Comparison of ENCODE assay signal across 16 mouse cellular contexts in the genomic region with DNA sequence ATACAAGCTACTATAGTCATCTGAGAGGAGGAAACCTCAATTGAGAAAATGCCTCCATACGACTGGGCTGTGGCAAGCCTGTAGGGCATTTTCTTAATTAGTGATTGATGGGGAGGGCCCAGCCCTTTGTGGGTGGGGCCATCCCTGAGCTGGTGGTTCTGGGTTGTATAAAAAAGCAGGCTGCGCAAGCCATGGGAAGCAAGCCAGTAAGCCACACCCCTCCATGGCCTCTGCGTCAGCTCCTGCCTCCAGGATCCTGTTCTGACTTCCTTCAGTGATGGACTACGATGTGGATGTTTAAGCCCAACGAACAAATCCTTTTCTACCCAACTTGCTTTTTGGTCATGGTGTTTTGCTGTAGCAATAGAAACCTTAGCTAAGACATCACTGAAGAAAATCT. TPM values are rescaled to one million over a fixed set of nuclear protein-coding genes. Genes with fewer than 3 reads are reported as not detected.
DNase-seq lines count a peak whose midpoint lies in the region; ATAC-seq and TF ChIP-seq lines count a peak whose summit lies in the region.
"Had no signal": no experiment of that assay in that cellular context is flagged by ENCODE, and none has a peak within 500 bp of the region (broad histone marks: within the 10 kb centered on the region; RNA-seq: fewer than 3 reads in every experiment).

No protein-coding gene starts in this region.

- H3K9ac ChIP-seq in kidney, embryonic 15.5 days: no peak overlapping the region
- H3K9ac ChIP-seq in lung, postnatal 0 days (replicated peaks; ENCODE audit: low read depth): no peak overlapping the region
- no peak overlapping the region for H3K9ac ChIP-seq in intestine, embryonic 15.5 days
- no peak overlapping the region for H3K9ac ChIP-seq in hindbrain, embryonic 11.5 days (ENCODE audit: low read depth, low read length)
- H3K9ac ChIP-seq: forebrain, postnatal 0 days; heart, embryonic 13.5 days; liver, embryonic 13.5 days had no signal

- TF ChIP-seq EP300 in lung, postnatal 0 days (IDR thresholded peaks at IDR 0.05): no peak

- 0 out of 2 replicates have a peak, but pooled peaks cover 6% of the 10 kb centered on the region for H3K4me1 ChIP-seq in kidney, adult 2 months (ENCODE audit: control insufficient read depth, insufficient read depth, low read length)
- H3K4me1 ChIP-seq in kidney, embryonic 15.5 days: peaks cover 40% of the 10 kb centered on the region
- peaks cover 15% of the 10 kb centered on the region; the same call in 1 of the 2 replicates for H3K4me1 ChIP-seq in lung, postnatal 0 days (ENCODE audit: insufficient read depth, low read depth, low read length)
- H3K4me1 ChIP-seq in intestine, embryonic 15.5 days (replicated peaks): peaks cover 22% of the 10 kb centered on the region
- H3K4me1 ChIP-seq in hindbrain, embryonic 11.5 days (replicated peaks; ENCODE audit: control insufficient read depth, insufficient read depth, low read length): no peaks in the 10 kb centered on the region; the same call in 1 of the 2 replicates
- H3K4me1 ChIP-seq: liver, embryonic 13.5 days had no signal

- WGBS in kidney, adult 2 months: 44% methylated on average over 5 of the region's 5 CpGs
- WGBS in kidney, embryonic 15.5 days: 56% methylated on average over 5 of the region's 5 CpGs
- 43% methylated on average over 5 of the region's 5 CpGs for WGBS in lung, postnatal 0 days
- 45% methylated on average over 5 of the region's 5 CpGs for WGBS in intestine, embryonic 15.5 days
- 56% methylated on average over 5 of the region's 5 CpGs for WGBS in hindbrain, embryonic 11.5 days

- no peak overlapping the region for H3K4me3 ChIP-seq in kidney, adult 2 months (ENCODE audit: insufficient read depth, low read depth, low read length)
- H3K4me3 ChIP-seq in kidney, embryonic 15.5 days (replicated peaks): no peak overlapping the region
- no peak overlapping the region for H3K4me3 ChIP-seq in lung, postnatal 0 days (ENCODE audit: low read depth, low read length)
- H3K4me3 ChIP-seq in intestine, embryonic 15.5 days (replicated peaks): no peak overlapping the region
- no peak overlapping the region for H3K4me3 ChIP-seq in hindbrain, embryonic 11.5 days (ENCODE audit: low read depth, low read length)
- H3K4me3 ChIP-seq: heart, embryonic 13.5 days; liver, embryonic 13.5 days had no signal

- H3K36me3 ChIP-seq in kidney, adult 2 months (ENCODE audit: control insufficient read depth, insufficient read depth, low read length): no peaks in the 10 kb centered on the region
- H3K36me3 ChIP-seq in kidney, embryonic 15.5 days: no peaks in the 10 kb centered on the region
- no peaks in the 10 kb centered on the region for H3K36me3 ChIP-seq in lung, postnatal 0 days (ENCODE audit: insufficient read depth, low read length)
- no peaks in the 10 kb centered on the region for H3K36me3 ChIP-seq in intestine, embryonic 15.5 days
- H3K36me3 ChIP-seq in hindbrain, embryonic 11.5 days (ENCODE audit: control insufficient read depth, insufficient read depth, low read length): no peaks in the 10 kb centered on the region
- H3K36me3 ChIP-seq: heart, embryonic 13.5 days; liver, embryonic 13.5 days had no signal

- peak; percentile 69 for DNase-seq in kidney, adult 2 months
- peak; percentile 70 for DNase-seq in NIH3T3 (ENCODE audit: low read depth)
- DNase-seq in gastrocnemius, postnatal 10 days: peak; percentile 46
- DNase-seq in lung, postnatal 0 days (ENCODE audit: low spot score): peak; percentile 40
- no peak for DNase-seq in hindbrain, embryonic 11.5 days (ENCODE audit: low spot score)
- DNase-seq in right cerebral cortex, postnatal 4 days: no peak
- DNase-seq: cerebellum, adult 11-12 months; forebrain, postnatal 0 days; layer of hippocampus, adult 9-11 months; liver, embryonic 13.5 days; thymus, postnatal 4 days had no signal

- H3K9me3 ChIP-seq in kidney, embryonic 15.5 days (replicated peaks): no peaks in the 10 kb centered on the region
- no peaks in the 10 kb centered on the region for H3K9me3 ChIP-seq in lung, postnatal 0 days (ENCODE audit: low read length)
- H3K9me3 ChIP-seq in intestine, embryonic 15.5 days: no peaks in the 10 kb centered on the region
- H3K9me3 ChIP-seq in hindbrain, embryonic 11.5 days (ENCODE audit: control insufficient read depth, low read length): no peaks in the 10 kb centered on the region
- H3K9me3 ChIP-seq: liver, embryonic 13.5 days had no signal

- ATAC-seq in kidney, embryonic 15.5 days (replicated peaks; ENCODE audit: low FRiP score): no peak
- no peak for ATAC-seq in lung, postnatal 0 days
- no peak for ATAC-seq in intestine, embryonic 15.5 days
- no peak for ATAC-seq in hindbrain, embryonic 11.5 days (ENCODE audit: low FRiP score)
- ATAC-seq: forebrain, postnatal 0 days; hindbrain, postnatal 0 days had no signal

- no peak for TF ChIP-seq CTCF in kidney, adult 2 months (conservative IDR thresholded peaks at IDR 0.05; ENCODE audit: insufficient read depth, insufficient read length, low read depth, low read length)
- no peak for TF ChIP-seq CTCF in lung, postnatal 0 days (IDR thresholded peaks at IDR 0.05)

- no peaks in the 10 kb centered on the region for H3K27me3 ChIP-seq in kidney, adult 2 months (replicated peaks; ENCODE audit: control insufficient read depth, insufficient read depth, low read length)
- no peaks in the 10 kb centered on the region for H3K27me3 ChIP-seq in kidney, embryonic 15.5 days
- H3K27me3 ChIP-seq in lung, postnatal 0 days (replicated peaks; ENCODE audit: insufficient read depth, low read length): no peaks in the 10 kb centered on the region
- H3K27me3 ChIP-seq in intestine, embryonic 15.5 days (replicated peaks): no peaks in the 10 kb centered on the region
- H3K27me3 ChIP-seq in hindbrain, embryonic 11.5 days (ENCODE audit: control insufficient read depth, insufficient read depth, low read length): no peaks in the 10 kb centered on the region

- H3K4me2 ChIP-seq in kidney, embryonic 15.5 days: no peak overlapping the region
- no peak overlapping the region for H3K4me2 ChIP-seq in lung, postnatal 0 days (replicated peaks; ENCODE audit: low read depth, low read length)
- no peak overlapping the region for H3K4me2 ChIP-seq in intestine, embryonic 15.5 days (replicated peaks)
- no peak overlapping the region for H3K4me2 ChIP-seq in hindbrain, embryonic 11.5 days (replicated peaks; ENCODE audit: low read depth, low read length)
- H3K4me2 ChIP-seq: heart, embryonic 13.5 days; liver, embryonic 13.5 days had no signal

- no peak overlapping the region for H3K27ac ChIP-seq in kidney, adult 2 months (ENCODE audit: insufficient read depth, low read depth, low read length)
- H3K27ac ChIP-seq in kidney, embryonic 15.5 days: no peak overlapping the region
- no peak overlapping the region for H3K27ac ChIP-seq in lung, postnatal 0 days (ENCODE audit: low read length)
- no peak overlapping the region for H3K27ac ChIP-seq in intestine, embryonic 15.5 days
- no peak overlapping the region for H3K27ac ChIP-seq in hindbrain, embryonic 11.5 days (ENCODE audit: low read depth, low read length)
- H3K27ac ChIP-seq: heart, embryonic 13.5 days; hindbrain, postnatal 0 days; liver, embryonic 13.5 days had no signal

- TF ChIP-seq POLR2A in kidney, adult 2 months (IDR thresholded peaks at IDR 0.05; ENCODE audit: low read depth, low read length): no peak

RNA-seq across cellular contexts. Expression of gene Wnt7b, which starts 21.1 kb away (rescaled TPM):
- 12.8 and 14.2 TPM in 2 replicates for polyA plus RNA-seq in kidney, adult 2 months (2012; rRNA removed)
- 16.3 and 16.8 TPM in 2 replicates for polyA plus RNA-seq in kidney, embryonic 15.5 days (2015; fragmentation: Nextera tagmentation; extraction: Ambion mirVana)
- under 1 TPM; 0.07 to 0.16 TPM for total RNA-seq in gastrocnemius, postnatal 10 days (2021)
- 11.3 and 14.9 TPM in 2 replicates for polyA plus RNA-seq in lung, postnatal 0 days (2015; fragmentation: Nextera tagmentation; extraction: Ambion mirVana)
- polyA plus RNA-seq in intestine, embryonic 15.5 days (2015; fragmentation: Nextera tagmentation; extraction: Ambion mirVana): 1.5 and 1.7 TPM in 2 replicates
- 61.6 and 79.7 TPM in 2 replicates for polyA plus RNA-seq in hindbrain, embryonic 11.5 days (2014; fragmentation: Nextera tagmentation; extraction: Ambion mirVana)
- total RNA-seq: megakaryocyte, adult 5-6 weeks had no signal

Comparison
In these comparisons a context has a peak if more than half of its experiments do, and no peak if none do; other contexts are left out.
1. DNase-seq: peak in kidney, adult 2 months (single experiment), NIH3T3 (single experiment), gastrocnemius, postnatal 10 days (single experiment) and lung, postnatal 0 days (single experiment); none in hindbrain, embryonic 11.5 days (single experiment) and right cerebral cortex, postnatal 4 days (single experiment).